Mouse (Mus musculus) thymus, adult 2 months (tissue): ENCODE data around the gene Kcnmb4.

Experiments
- CTCF ChIP-seq: fragments of 200-500 bp; IDR thresholded peaks from 2 replicates; pipeline ENCODE4 v1.5.1; 2012; ENCODE audit warnings: mild to moderate bottlenecking, control low read depth, low read length, moderate library complexity, borderline replicate concordance; ENCODE audit not compliant: control insufficient read depth, poor library complexity, insufficient read depth; ENCODE audit errors: extremely low read depth
- POLR2A ChIP-seq: fragments of 200-500 bp; IDR thresholded peaks from 2 replicates; pipeline ENCODE4 v1.6.1; 2012; ENCODE audit warnings: mild to moderate bottlenecking, low read length, control low read depth, moderate library complexity; ENCODE audit not compliant: control insufficient read depth, poor library complexity, insufficient read depth; ENCODE audit errors: extremely low read depth

- TF ChIP-seq POLR2A (no peak), CTCF (no peak)
Observed at GRCm38 (mm10) chr10:116452771-116453170, 20.9 kb downstream of the Kcnmb4 start.
